Mouse (Mus musculus) left cerebral cortex, postnatal 10 days (tissue): ENCODE measurements around the gene Fggy. TPM values are rescaled to one million over a fixed set of nuclear protein-coding genes. Genes with fewer than 3 reads are reported as not detected.
A peak's percentile ranks its signal among the peaks of the same experiment; 100 is the strongest.

ENCODE experiments used
- DNase-seq, 2 experiments: peaks; one replicate each; pipeline ENCODE4 v3.0.0; 2021 to 2022; ENCODE audit warnings: low spot score in 2 of 2, mixed read lengths in 1 of 2; ENCODE audit errors: extremely low spot score in 1 of 2
- intact Hi-C: fragments of 180-260 bp; cut with DNase I; formaldehyde crosslinking; loops from one replicate; pipeline ENCODE4 v1.15.1; 2025
- total RNA-seq, 2 experiments: library from RNA; stranded (reverse); gene quantifications; 2 replicates each; pipeline ENCODE4 v1.2.3; 2021

The Fggy gene
- total RNA-seq, 2 experiments from 2014 or later, result 11.1 to 20.4 TPM

GRCm38 (mm10) chr4:95863500-95863803, 306.1 kb downstream of the Fggy start:
- intact Hi-C loops, result loop anchor here (5.0 kb wide), 1 partner anchor 306 kb away; the partner anchor contains the start of gene Fggy

GRCm38 (mm10) chr4:95865251-95865650, 307.9 kb downstream of the Fggy start:
- no peak for DNase-seq
- intact Hi-C loops, result no loop called here

More at GRCm38 (mm10) chr4:95863500-95863803, 306.1 kb downstream of the Fggy start:
- no peak for DNase-seq

- intact Hi-C loops, result no loop called here
Measured at GRCm38 (mm10) chr4:95865882-95866281, 308.6 kb downstream of the Fggy start.

GRCm38 (mm10) chr4:95867103-95867502, 309.8 kb downstream of the Fggy start:
- intact Hi-C loops, result no loop called here
- no peak for DNase-seq

More at GRCm38 (mm10) chr4:95865882-95866281, 308.6 kb downstream of the Fggy start:
- DNase-seq, result no peak

- intact Hi-C loops, result no loop called here
- no peak for DNase-seq
Measured at GRCm38 (mm10) chr4:95868348-95868747, 311.0 kb downstream of the Fggy start.

- DNase-seq, result peak; percentile 33 to 61
- intact Hi-C loops, result loop anchor here (2.0 kb wide), 2 partner anchors 819 to 863 kb away; partner anchors contain the start of gene Jun
Measured at GRCm38 (mm10) chr4:95871216-95871881, 314.0 kb downstream of the Fggy start.

GRCm38 (mm10) chr4:95875896-95876295, 318.6 kb downstream of the Fggy start:
- DNase-seq, result no peak
- intact Hi-C loops, result no loop called here

GRCm38 (mm10) chr4:95877436-95877835, 320.1 kb downstream of the Fggy start:
- intact Hi-C loops, result no loop called here
- DNase-seq, result no peak

- intact Hi-C loops, result no loop called here
- no peak for DNase-seq
Measured at GRCm38 (mm10) chr4:95881751-95882350, 324.5 kb downstream of the Fggy start.

GRCm38 (mm10) chr4:95884184-95885145, 327.2 kb downstream of the Fggy start:
- intact Hi-C loops, result no loop called here
- no peak for DNase-seq

- intact Hi-C loops, result no loop called here
- no peak for DNase-seq
Measured at GRCm38 (mm10) chr4:95895199-95895754, 338.0 kb downstream of the Fggy start.

GRCm38 (mm10) chr4:95896571-95896970, 339.3 kb downstream of the Fggy start:
- DNase-seq, result no peak
- intact Hi-C loops, result no loop called here

- intact Hi-C loops, result no loop called here
- peak; percentile 40 to 52 for DNase-seq
Measured at GRCm38 (mm10) chr4:95897236-95897874, 340.0 kb downstream of the Fggy start.

- intact Hi-C loops, result no loop called here
- DNase-seq, result no peak
Measured at GRCm38 (mm10) chr4:95898714-95899113, 341.4 kb downstream of the Fggy start.

GRCm38 (mm10) chr4:95899926-95900712, 342.8 kb downstream of the Fggy start:
- intact Hi-C loops, result no loop called here
- DNase-seq, result no peak

GRCm38 (mm10) chr4:95900815-95901214, 343.5 kb downstream of the Fggy start:
- DNase-seq, result no peak
- intact Hi-C loops, result no loop called here

- no peak for DNase-seq
Measured at GRCm38 (mm10) chr4:95906141-95906540, 348.8 kb downstream of the Fggy start.

More at GRCm38 (mm10) chr4:95906141-95906540, 348.8 kb downstream of the Fggy start:
- intact Hi-C loops, result no loop called here
